ENCODE assay signal across 13 mouse cellular contexts in the genomic region with DNA sequence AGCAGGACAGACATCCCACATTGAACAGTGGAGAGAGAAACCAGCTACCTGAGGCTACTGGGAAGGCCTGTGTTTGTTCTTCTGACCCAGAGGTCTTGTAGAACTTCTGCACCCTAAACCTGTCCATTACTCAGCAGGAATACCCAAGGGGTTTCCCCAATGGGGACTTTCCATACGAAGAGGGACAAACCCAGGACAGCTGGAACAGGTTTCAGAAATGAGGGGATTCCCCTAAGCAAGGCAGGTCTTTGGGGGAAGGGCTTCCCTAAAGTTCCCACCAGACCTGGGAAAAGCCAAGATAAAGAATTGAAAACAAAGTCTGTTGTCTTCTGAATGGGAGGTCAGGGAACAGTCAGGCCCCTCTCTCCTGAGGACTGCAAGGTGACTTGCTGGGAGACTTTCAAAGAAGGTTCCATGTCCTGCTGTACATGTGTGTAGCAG. TPM values are rescaled to one million over a fixed set of nuclear protein-coding genes. Genes with fewer than 3 reads are reported as not detected.
DNase-seq lines count a peak whose midpoint lies in the region; ATAC-seq and TF ChIP-seq lines count a peak whose summit lies in the region.
"Had no signal": no experiment of that assay in that cellular context is flagged by ENCODE, and none has a peak within 500 bp of the region (broad histone marks: within the 10 kb centered on the region; RNA-seq: fewer than 3 reads in every experiment).

No protein-coding gene starts in this region.

- no peak overlapping the region for H3K4me2 ChIP-seq in liver, embryonic 15.5 days
- H3K4me2 ChIP-seq: embryonic facial prominence, embryonic 13.5 days; forebrain, embryonic 12.5 days; heart, embryonic 13.5 days; hindbrain, embryonic 15.5 days had no signal

- no peaks in the 10 kb centered on the region for H3K27me3 ChIP-seq in liver, embryonic 15.5 days
- H3K27me3 ChIP-seq: embryonic facial prominence, embryonic 13.5 days; forebrain, embryonic 12.5 days; heart, embryonic 13.5 days; hindbrain, embryonic 15.5 days had no signal

- H3K9ac ChIP-seq in liver, embryonic 15.5 days, result no peak overlapping the region
- H3K9ac ChIP-seq: embryonic facial prominence, embryonic 13.5 days; forebrain, embryonic 12.5 days; heart, embryonic 13.5 days; hindbrain, embryonic 15.5 days had no signal

- DNase-seq in layer of hippocampus, adult 2 months (ENCODE audit: low spot score in 2 of 2), result no peak
- no peak for DNase-seq in layer of hippocampus, postnatal 25 days (ENCODE audit: extremely low spot score in 1 of 2, low spot score in 1 of 2)
- DNase-seq in A20 (ENCODE audit: low read depth, low spot score), result peak; percentile 65
- DNase-seq in cerebellum, adult 8-10 months, result no peak
- no peak for DNase-seq in embryo, embryonic 10 days (ENCODE audit: low spot score)
- DNase-seq in adrenal gland, adult 8-10 months, result no peak
- DNase-seq: gastrocnemius, postnatal 10 days had no signal

- ATAC-seq in CD4-positive, CD25-positive, alpha-beta regulatory T cell, adult 4 months, result peak; percentile 18
- ATAC-seq in liver, embryonic 15.5 days (ENCODE audit: insufficient read depth), result no peak

- H3K9me3 ChIP-seq in liver, embryonic 15.5 days (replicated peaks), result no peaks in the 10 kb centered on the region
- H3K9me3 ChIP-seq: embryonic facial prominence, embryonic 13.5 days; forebrain, embryonic 12.5 days; heart, embryonic 13.5 days; hindbrain, embryonic 15.5 days had no signal

- no peak for TF ChIP-seq CTCF in layer of hippocampus, adult 2 months (conservative IDR thresholded peaks at IDR 0.05)

- peaks cover 37% of the 10 kb centered on the region for H3K36me3 ChIP-seq in liver, embryonic 15.5 days (replicated peaks)

- H3K4me3 ChIP-seq in layer of hippocampus, adult 2 months, result no peak overlapping the region
- H3K4me3 ChIP-seq in liver, embryonic 15.5 days (replicated peaks), result no peak overlapping the region
- H3K4me3 ChIP-seq: embryonic facial prominence, embryonic 13.5 days; forebrain, embryonic 12.5 days; heart, embryonic 13.5 days; hindbrain, embryonic 15.5 days had no signal

- 43% methylated on average over 1 of the region's 1 CpGs for WGBS in liver, embryonic 15.5 days (ENCODE audit: insufficient replicate concordance)

- H3K27ac ChIP-seq in layer of hippocampus, adult 2 months, result peak overlapping the region; percentile 39; the same call in 1 of the 2 replicates
- peak overlapping the region; percentile 19; the same call in 1 of the 2 replicates for H3K27ac ChIP-seq in liver, embryonic 15.5 days (replicated peaks)
- H3K27ac ChIP-seq: embryonic facial prominence, embryonic 13.5 days; forebrain, embryonic 12.5 days; heart, embryonic 13.5 days; hindbrain, embryonic 15.5 days had no signal

- peaks cover 43% of the 10 kb centered on the region for H3K4me1 ChIP-seq in liver, embryonic 15.5 days (replicated peaks)
- H3K4me1 ChIP-seq: embryonic facial prominence, embryonic 13.5 days; forebrain, embryonic 12.5 days; hindbrain, embryonic 15.5 days had no signal

RNA-seq across cellular contexts. Expression of gene Tyk2, which starts 4.9 kb away (rescaled TPM):
- total RNA-seq in layer of hippocampus, adult 2 months (2021), result 10 to 100 TPM; 16.8 to 21.5 TPM
- total RNA-seq in layer of hippocampus, postnatal 25 days (2021), result 10 to 100 TPM; 12.7 to 16.4 TPM
- polyA plus RNA-seq in CD4-positive, CD25-positive, alpha-beta regulatory T cell, adult 4 months (2017; shearing (Covaris generic)), result 10 to 100 TPM; 35.2 to 77.5 TPM
- 7.4 and 8.8 TPM in 2 replicates for polyA plus RNA-seq in liver, embryonic 15.5 days (2015; fragmentation: Nextera tagmentation; extraction: Ambion mirVana)
- total RNA-seq in adrenal gland, adult 8-10 months (2022), result 10 to 100 TPM; 15.3 to 30.3 (median 23.0) TPM

RNA-seq across cellular contexts. Expression of gene Cdc37, which starts 13.8 kb away (rescaled TPM):
- 100 to 1,000 TPM; 144 to 150 TPM for total RNA-seq in layer of hippocampus, adult 2 months (2021)
- total RNA-seq in layer of hippocampus, postnatal 25 days (2021), result 100 to 1,000 TPM; 144 to 156 TPM
- polyA plus RNA-seq in CD4-positive, CD25-positive, alpha-beta regulatory T cell, adult 4 months (2017; shearing (Covaris generic)), result 100 to 1,000 TPM; 100 to 115 TPM
- 115 and 122 TPM in 2 replicates for polyA plus RNA-seq in liver, embryonic 15.5 days (2015; fragmentation: Nextera tagmentation; extraction: Ambion mirVana)
- 100 to 1,000 TPM; 162 to 190 (median 174) TPM for total RNA-seq in adrenal gland, adult 8-10 months (2022)

RNA-seq across cellular contexts. Expression of gene Pde4a, which starts 29.6 kb away (rescaled TPM):
- total RNA-seq in layer of hippocampus, adult 2 months (2021), result 10 to 100 TPM; 86.6 to 89.3 TPM
- total RNA-seq in layer of hippocampus, postnatal 25 days (2021), result 10 to 100 TPM; 74.0 to 85.1 TPM
- polyA plus RNA-seq in CD4-positive, CD25-positive, alpha-beta regulatory T cell, adult 4 months (2017; shearing (Covaris generic)), result 1 to 10 TPM in 1 of 2 experiments, under 1 TPM in 1; 0.67 to 1.3 TPM
- polyA plus RNA-seq in liver, embryonic 15.5 days (2015; fragmentation: Nextera tagmentation; extraction: Ambion mirVana), result 1.7 and 1.8 TPM in 2 replicates
- 10 to 100 TPM in 2 of 4 experiments, 1 to 10 TPM in 2; 5.7 to 13.4 (median 9.8) TPM for total RNA-seq in adrenal gland, adult 8-10 months (2022)

RNA-seq across cellular contexts. Expression of gene Raver1, which starts 44.2 kb away (rescaled TPM):
- total RNA-seq in layer of hippocampus, adult 2 months (2021), result 10 to 100 TPM; 34.5 to 36.5 TPM
- total RNA-seq in layer of hippocampus, postnatal 25 days (2021), result 10 to 100 TPM; 28.4 to 34.7 TPM
- polyA plus RNA-seq in CD4-positive, CD25-positive, alpha-beta regulatory T cell, adult 4 months (2017; shearing (Covaris generic)), result 10 to 100 TPM; 18.5 to 21.1 TPM
- polyA plus RNA-seq in liver, embryonic 15.5 days (2015; fragmentation: Nextera tagmentation; extraction: Ambion mirVana), result 21.7 and 23.4 TPM in 2 replicates
- 10 to 100 TPM; 43.9 to 78.6 (median 56.6) TPM for total RNA-seq in adrenal gland, adult 8-10 months (2022)

RNA-seq across cellular contexts. Expression of gene Gm38431, which starts 44.2 kb away (rescaled TPM):
- total RNA-seq in layer of hippocampus, adult 2 months (2021), result 1 to 10 TPM; 2.9 to 3.8 TPM
- 1 to 10 TPM; 2.4 to 2.7 TPM for total RNA-seq in layer of hippocampus, postnatal 25 days (2021)
- polyA plus RNA-seq in CD4-positive, CD25-positive, alpha-beta regulatory T cell, adult 4 months (2017; shearing (Covaris generic)), result 1 to 10 TPM in 1 of 2 experiments, under 1 TPM in 1; 0.20 to 2.9 TPM
- polyA plus RNA-seq in liver, embryonic 15.5 days (2015; fragmentation: Nextera tagmentation; extraction: Ambion mirVana), result 1.9 and 2.4 TPM in 2 replicates
- total RNA-seq in adrenal gland, adult 8-10 months (2022), result 1 to 10 TPM in 3 of 4 experiments, under 1 TPM in 1; 0.49 to 3.2 (median 2.3) TPM

Comparison
In these comparisons a context has a peak if more than half of its experiments do, and no peak if none do; other contexts are left out.
1. RNA of gene Pde4a, which starts 29.6 kb away (total RNA-seq): 86.6 to 89.3 TPM in layer of hippocampus, adult 2 months and 74.0 to 85.1 TPM in layer of hippocampus, postnatal 25 days; 5.7 to 13.4 TPM in adrenal gland, adult 8-10 months; every median in the first group is over 4 times any median in the second.